Mouse (Mus musculus) gastrocnemius, postnatal 4 days (tissue): Measurements from ENCODE around the gene Il21r. TPM values are rescaled to one million over a fixed set of nuclear protein-coding genes. Genes with fewer than 3 reads are reported as not detected.
A peak's percentile ranks its signal among the peaks of the same experiment; 100 is the strongest.

Experiments
- DNase-seq, 2 experiments: peaks; one replicate each; pipeline ENCODE4 v3.0.0; 2021 to 2022; ENCODE audit warnings: low spot score in 2 of 2, mixed read lengths in 2 of 2
- total RNA-seq, 2 experiments: library from RNA; stranded (reverse); gene quantifications; 2 replicates each; pipeline ENCODE4 v1.2.3; 2021

The Il21r gene
- total RNA-seq, 2 experiments from 2014 or later: 1.0 to 1.7 TPM

DNA sequence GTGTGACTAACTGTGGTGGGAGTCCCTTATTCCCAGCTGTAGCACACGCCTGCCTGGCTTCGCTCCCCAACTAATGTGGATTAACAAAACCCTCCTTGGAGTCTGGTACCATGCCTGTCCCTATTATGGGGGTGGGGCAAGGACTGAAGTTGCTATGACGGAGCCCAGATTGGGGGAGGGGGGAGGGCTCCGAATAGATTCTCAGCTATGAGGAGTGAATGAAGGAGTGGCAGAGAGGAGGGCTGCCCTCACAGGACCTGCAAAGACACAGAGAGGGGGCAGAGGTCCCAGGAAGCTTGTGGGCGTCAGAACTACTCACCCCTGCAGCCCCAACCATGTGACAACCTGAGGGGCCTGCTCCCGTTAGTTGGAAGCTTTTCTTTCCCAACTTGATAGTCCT, 35.1 kb downstream of the Il21r start:
- no peak for DNase-seq

GRCm38 (mm10) chr7:125638870-125639386, 35.7 kb downstream of the Il21r start:
- peak in 1 of 2 experiments; percentile 40 for DNase-seq

- no peak for DNase-seq
Measured at GRCm38 (mm10) chr7:125643880-125644279, 40.7 kb downstream of the Il21r start.

DNA sequence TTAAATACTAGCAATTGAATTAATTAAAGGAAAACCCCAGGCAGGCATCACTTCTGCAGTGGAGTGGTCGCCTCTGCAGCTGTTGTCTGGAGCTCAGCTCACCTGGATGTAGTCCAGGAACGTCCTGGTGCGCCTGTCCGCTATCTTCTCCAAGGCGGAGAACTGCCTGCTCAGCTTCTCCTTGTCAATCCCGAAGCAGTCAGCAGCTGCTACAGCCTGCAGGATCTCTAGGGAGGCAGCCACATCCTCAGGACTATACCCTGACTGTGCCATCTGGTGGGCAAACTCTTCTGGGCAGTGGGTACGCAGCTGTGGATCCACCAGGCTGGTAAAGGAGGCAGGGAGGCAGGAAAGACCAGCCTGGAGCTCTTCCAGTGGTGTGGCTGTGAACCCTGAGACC, 42.2 kb downstream of the Il21r start:
- DNase-seq: no peak

DNA sequence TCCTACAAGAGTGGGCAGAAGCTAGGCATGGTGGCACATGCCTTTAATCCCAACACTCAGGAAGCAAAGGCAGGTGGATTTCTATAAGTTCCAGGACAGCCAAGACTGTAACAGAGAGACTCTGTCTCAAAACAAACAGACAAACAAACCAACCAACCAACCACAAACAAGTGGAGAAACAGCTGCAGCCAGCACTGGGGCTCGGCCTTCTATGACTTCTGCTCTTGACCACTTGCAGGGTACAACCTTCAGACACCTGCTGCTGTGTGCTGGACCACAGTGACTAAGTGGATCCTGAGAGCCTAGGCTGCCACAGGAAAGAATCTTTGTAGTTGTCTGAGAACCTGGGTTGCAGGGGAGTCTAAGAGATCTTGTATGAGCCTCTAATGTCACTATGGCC, 45.8 kb downstream of the Il21r start:
- no peak for DNase-seq

GRCm38 (mm10) chr7:125657511-125657910, 54.3 kb downstream of the Il21r start:
- no peak for DNase-seq

GRCm38 (mm10) chr7:125663654-125664053, 60.4 kb downstream of the Il21r start:
- DNase-seq: no peak

GRCm38 (mm10) chr7:125670865-125671264, 67.6 kb downstream of the Il21r start:
- DNase-seq: no peak

- no peak for DNase-seq
Measured at GRCm38 (mm10) chr7:125671396-125671795, 68.2 kb downstream of the Il21r start.

- DNase-seq: no peak
Measured at GRCm38 (mm10) chr7:125674916-125675315, 71.7 kb downstream of the Il21r start.

DNA sequence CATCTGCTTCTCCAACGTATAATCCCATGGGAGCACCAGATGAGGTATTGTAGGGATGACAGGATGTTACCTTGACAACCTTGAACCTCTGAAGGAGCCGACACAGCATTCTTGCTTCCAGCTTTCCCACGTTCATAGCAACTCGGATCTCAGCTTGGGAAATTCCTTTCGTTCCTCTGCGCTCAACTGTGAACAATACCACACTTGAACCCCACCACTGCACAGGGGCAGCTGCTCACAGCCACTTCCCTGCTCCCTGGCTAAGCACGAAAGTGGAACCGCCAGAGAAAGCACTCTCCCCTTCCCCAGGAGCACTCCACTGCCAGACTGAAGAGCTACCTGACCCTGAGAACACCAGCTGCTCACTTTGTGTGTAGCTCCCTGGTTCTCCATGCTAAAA, 75.5 kb downstream of the Il21r start:
- no peak for DNase-seq

- DNase-seq: no peak
Measured at GRCm38 (mm10) chr7:125679936-125680335, 76.7 kb downstream of the Il21r start.

Other genes starting within 250 kb of the Il21r start
- 1 to 10 TPM; 4.6 to 5.0 TPM for gene Kdm8, start 158.8 kb upstream of the Il21r start, total RNA-seq
- 10 to 100 TPM; 28.3 to 33.6 TPM for gene Nsmce1, start 111.8 kb upstream of the Il21r start, total RNA-seq
- gene Il4ra, start 51.3 kb upstream of the Il21r start, total RNA-seq: 10 to 100 TPM; 14.5 to 15.1 TPM
- gene Gtf3c1, start 104.4 kb downstream of the Il21r start, total RNA-seq: 10 to 100 TPM; 50.4 to 50.5 TPM
- gene D430042O09Rik, start 104.5 kb downstream of the Il21r start, total RNA-seq: 10 to 100 TPM; 10.8 to 15.0 TPM